Mouse (Mus musculus): Measurements from ENCODE around the gene Slc10a6.

Gene Slc10a6

DNA sequence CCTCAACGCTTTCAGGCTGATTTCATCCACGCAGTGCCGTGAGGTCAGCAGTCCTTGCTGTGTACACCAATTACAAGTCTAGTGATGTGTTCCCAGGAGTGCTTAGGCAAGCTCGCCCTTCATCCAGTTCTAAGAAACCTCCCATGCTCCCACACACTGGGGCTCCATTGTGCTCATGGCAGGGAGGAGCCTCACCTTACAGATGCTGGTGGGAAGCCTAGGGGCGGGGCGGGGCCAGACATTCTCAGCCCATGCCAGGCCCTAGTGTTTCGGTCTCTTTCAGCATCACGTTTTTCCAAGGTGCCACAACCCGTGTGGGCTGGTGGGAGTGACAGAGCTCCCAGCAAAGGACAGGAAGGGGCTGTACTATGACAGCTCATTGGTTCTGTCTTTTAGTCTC lies 12.0 kb downstream of the Slc10a6 start:
- DNase-seq (ENCODE audit: low spot score in 2 of 2) = no peak

DNA sequence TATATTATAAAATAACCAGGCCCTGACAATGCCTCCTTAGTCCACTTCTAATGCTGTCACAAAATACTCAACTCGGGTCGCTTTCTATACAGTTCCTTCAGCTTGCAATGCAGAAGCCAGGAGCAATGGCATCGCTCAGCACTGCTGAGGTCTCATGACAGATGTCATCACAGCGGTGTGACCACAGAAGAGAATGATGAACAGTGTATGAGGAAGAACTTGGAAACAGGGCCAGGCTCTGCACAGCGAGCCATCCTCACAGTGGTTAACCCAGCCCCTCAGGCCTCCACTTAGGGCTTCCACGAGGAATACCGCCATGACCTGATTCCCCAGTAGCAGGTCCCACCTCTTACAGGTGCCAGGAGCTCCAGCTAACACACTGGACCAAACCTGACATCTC lies 14.8 kb downstream of the Slc10a6 start:
- DNase-seq (ENCODE audit: low spot score in 2 of 2) = no peak

DNA sequence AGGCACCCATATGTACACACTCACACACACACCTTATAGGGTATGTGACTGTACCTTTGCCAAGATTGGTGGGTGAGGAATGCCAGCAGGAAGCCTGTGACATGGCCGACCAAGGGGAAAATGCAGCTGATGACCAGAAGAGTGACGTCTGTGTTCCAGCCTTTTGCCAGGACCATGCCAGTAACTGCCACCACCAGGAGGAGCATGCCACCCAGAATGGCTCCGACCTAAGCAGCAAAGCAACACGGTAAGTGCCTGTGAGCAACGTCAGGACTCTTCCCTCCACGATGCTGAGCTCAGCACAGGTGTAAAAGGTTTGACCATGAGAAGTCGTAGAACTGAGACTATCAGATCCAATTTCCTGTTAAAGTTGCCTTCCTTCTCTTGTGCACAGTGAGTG lies 16.9 kb downstream of the Slc10a6 start:
- no peak for DNase-seq (ENCODE audit: low spot score in 2 of 2)

DNA sequence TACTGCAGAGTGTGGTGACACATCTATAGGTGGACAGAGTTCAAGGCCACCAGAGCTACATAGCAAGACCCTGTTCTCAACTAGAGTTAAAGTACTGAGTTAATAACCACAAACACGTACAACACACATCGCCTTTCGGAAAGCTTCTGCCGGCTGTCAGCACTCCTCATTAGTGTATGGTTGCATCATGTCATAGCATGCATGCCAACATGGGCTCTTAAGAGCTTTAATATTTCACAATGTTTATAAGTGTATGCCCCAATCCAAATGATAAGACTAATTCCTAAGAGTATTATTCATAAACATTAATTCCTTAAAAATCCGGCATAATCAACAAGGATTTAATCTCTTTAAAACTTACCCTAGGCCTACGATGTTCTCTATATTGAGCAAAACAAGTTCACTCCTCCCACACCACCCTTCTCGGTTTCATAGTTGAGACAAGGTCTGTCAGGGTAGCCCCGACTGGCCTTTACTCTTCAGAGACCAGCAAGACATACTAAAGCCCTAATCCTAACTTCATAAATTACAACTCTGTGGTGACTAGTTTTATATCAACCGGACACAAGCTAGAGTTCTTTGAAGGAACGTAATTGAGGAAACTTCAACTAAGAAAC lies 18.2 kb downstream of the Slc10a6 start:
- DNase-seq (ENCODE audit: low spot score in 2 of 2) = no peak

DNA sequence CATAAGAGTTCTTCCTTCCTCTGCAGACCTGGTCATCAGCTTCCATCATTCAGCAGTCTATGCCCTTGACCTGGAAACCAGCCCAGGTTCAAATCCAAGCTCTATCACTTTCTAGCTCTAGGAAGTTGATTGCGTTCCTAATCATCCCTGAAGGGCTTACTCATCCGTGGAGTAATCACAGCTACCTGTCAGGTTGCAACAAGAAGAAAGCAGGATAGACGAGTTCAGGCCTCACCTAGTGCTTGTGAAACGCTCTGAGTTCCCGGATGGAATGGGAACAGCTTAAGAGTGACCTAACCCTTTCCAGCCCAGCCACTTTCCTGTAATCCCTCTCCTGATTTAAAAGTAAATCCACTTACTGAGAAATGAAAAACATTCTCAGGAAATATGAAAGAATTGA lies 19.1 kb downstream of the Slc10a6 start:
- no peak for DNase-seq (ENCODE audit: low spot score in 2 of 2)

DNA sequence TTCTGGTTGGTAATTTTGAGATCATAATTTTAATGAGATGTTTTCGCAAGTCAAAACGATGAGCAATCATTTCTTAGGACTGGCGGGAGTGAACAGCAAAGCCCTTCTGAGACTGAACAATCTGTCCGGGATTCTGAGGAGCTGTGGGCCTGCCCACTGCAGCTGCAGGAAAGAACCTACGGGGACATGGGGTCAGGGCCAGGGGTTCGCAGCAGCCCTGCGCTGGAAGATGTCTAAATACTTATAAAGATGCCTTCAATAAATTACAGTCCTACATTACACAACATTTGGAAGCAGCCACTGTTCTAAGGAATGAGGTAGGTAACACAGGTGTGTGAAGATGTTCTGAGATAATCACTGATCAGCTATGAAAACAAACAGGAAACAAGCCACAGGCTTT lies 23.5 kb downstream of the Slc10a6 start:
- no peak for DNase-seq (ENCODE audit: low spot score in 2 of 2)

DNA sequence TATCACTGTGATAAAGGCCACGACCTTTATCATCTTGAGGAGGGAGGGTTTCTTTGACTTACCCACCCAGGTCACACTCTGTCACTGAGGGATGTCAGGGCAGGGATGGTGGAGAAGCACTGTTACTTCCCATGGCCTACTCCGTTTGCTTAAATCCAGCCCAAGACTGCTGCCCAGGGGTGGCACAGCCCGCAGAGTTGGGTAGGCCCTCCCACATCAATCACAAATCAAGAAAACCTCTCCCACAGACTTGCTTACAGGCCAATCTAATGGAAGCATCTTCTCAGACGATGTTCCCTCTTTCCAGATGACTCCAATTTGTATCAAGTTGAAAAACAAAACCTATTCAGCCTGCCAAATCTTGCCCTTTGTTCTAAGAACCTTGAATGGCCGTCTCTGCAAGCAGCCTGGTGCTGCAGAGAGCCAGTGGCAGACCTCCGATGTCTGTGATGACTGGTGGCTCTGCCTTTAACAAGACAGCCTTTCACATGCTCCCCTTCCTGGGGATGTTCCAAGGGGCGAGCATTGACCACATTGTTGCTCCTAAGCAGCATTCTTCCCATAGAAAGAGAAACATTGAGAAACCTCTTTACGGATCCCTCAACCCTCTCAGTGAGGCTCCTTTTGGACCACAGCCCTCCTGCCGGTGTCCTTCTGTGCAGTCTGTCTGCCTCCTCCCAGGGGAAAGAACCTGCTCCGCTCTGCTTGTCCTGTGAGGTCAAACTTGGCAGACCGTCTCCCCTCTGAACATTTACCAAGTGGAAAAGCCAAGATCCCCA lies 25.9 kb downstream of the Slc10a6 start:
- no peak for DNase-seq (ENCODE audit: low spot score in 2 of 2)

DNA sequence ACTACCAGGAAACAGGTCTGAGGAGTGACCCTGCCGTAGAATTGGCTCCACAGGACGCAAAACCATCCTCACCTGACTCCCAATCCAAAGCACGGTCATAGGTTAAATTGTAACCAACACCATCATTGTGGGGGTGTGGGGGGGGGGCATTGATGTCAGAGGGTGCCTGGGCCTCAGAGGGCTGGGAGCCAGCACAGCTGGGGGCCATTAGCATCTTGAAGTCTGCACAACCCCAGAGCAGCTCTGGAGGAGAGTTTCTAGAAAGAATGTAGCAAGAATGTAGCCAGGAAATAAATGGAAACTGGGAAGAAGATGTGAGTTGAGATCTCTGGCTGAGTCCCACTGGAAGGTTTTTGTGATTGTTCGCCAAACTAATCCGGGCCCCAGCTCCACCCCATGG lies 30.3 kb downstream of the Slc10a6 start:
- no peak for DNase-seq (ENCODE audit: low spot score in 2 of 2)

DNA sequence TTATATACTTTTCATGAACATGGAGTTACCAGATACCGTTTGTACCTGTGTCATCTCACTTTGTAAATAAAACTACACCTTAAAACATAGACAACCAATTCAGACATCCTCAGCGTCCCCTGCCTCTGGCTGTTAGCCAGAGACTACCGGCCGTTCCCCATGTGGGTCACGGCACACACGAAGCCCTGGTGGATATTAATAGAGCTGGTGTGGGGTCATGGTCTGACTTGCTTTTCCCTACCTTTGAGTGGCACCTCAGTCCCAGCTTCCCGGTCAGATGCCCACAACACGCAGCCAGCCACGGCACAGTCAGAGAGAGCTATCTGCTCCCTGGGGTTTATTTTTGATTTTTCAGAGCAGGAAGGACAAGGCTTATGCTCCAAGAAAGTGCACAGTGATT lies 30.9 kb downstream of the Slc10a6 start:
- DNase-seq (ENCODE audit: low spot score in 2 of 2) = no peak

DNA sequence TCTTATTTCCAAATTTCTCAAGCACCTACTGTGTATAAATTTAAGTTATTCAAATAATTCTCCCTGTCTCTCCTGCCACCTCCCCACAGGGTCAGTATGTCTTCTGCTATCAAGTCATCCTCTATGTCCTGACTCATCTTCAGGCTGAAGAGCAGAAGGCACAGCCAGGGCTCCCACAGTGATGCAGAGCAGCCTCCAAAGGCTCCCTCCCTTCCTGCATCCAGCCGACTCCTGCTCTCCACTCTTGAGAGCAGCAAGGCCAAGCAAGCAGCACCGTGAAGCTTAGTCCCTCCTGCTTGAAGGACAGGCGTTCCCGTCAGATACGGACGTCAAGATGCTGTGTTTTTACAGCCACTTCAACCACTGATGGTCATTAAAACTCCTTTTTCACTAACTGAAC lies 31.6 kb downstream of the Slc10a6 start:
- no peak for DNase-seq (ENCODE audit: low spot score in 2 of 2)

DNA sequence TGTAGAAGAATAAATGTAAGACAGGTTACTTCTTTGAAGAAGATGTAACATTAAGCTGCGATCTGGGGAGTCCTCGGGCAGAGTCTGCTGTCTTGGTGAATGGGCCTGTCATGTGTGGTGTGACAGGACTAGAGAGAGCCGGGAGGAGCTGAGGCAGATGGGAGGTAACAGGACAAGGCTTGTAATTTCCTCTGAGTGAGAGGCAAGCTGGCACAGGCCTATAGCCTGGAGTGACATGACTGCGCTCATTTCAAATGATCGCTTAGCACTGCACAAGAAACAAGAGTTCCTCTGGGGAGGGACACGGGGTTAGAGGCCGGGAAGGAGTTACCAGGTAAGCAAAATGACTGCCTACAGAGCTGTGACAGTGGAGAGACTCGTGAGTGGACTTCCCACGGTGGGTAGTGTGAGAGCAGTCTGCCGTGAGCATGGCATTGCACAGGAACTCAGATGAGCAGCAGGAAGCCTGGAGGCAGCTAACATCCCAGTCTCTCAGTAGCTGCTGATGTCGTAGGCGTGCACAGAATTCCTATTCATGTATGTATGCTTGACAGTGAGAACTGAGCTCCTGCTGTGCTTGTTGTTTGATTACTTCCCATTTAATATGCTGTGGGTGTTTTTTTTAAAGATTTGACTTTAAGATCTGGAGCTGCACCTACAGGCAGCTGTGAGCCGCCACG lies 32.6 kb downstream of the Slc10a6 start:
- no peak for DNase-seq (ENCODE audit: low spot score in 2 of 2)

DNA sequence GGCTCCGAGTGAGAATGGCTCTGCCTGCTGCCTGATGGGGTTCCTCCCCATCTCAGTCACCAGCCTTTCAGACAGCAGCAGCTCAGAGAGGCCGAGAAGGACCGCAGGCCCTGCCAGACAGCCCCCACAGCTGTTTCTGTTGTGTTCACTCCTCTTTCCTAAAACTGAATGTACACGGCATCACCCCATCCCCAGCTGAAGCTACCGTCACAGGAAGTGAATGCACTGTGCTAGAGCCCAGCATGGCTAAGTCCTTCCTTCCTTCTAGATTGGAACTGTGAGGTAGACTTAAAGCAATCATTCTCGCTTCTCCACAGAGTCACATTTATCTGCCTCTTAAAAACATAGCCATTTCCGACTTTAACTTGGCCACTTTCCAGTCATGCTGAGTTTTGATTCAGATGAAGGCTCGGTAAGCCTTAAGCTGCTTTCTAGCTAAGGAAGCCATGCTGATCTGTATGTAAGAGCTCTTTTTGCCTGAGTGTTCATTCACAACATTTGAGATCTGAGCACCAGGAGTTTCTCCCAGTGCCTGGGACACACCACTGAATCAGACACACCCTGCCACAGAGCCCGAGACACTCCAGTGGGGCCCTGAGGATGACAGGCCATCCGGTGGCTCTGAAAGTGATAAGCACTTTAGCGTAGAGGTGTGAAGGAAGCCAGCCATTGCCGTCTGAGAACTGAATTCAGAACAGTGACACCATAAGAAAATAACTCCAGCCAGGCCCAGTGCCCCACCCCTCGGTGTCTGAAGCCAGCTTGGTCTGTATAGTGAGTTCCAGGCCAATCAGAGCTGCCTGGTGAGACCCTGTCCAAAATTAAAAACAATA lies 33.6 kb downstream of the Slc10a6 start:
- DNase-seq (ENCODE audit: low spot score in 2 of 2) = no peak

DNA sequence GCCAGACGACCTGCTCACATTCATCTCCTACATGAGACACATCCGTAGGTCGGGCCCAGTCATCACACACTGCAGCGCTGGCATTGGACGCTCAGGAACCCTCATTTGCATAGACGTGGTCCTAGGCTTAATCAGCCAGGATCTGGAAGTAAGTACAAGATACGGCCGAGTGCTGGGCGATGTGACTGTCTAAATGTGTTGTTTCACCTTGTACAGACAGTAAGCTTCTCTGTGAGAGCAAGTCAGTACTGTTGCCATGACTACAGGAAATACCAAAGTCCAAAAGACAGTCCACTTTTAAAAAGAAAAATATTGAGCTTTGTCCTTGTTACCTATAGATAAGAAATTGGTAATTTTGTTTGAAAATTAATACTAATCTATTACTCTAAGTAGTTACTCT lies 35.6 kb downstream of the Slc10a6 start:
- no peak for DNase-seq (ENCODE audit: low spot score in 2 of 2)

DNA sequence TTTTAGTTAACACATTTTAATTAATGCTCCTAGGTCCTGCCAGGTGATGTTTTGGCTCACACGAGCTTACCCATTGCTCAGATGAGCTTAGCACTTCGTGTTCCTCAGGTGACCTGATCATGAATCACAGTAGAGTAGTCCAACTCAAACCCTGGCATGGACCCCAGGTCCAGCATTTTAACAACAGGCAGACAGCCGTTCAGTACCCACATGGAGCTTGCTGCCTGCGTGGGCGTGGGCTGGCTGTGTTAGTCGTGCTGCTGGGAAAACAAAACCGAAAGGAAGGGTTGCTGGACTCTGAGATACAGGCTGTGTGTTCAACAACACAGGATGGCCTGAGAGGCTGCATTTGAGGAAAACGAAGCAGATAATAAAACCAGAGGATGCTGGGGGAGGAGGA lies 36.5 kb downstream of the Slc10a6 start:
- no peak for DNase-seq (ENCODE audit: low spot score in 2 of 2)

DNA sequence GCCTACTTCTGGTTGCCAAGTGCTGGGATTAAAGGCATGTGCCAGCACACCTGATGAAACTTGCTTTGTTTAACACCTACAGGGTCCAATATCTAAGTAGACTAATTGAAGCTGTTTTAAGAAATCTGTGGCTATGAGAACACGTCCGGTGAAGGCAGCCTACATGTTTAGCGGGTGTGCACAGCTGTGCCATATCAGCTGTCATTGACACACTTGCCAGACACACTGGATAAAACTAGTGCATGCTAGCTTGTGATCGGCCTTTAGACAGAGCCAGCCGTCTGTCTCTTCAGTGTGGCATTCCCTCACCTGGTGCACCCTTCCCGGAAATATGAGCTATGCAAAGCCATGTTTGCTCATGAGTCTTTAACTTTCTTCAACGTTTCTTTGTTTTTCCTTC lies 37.4 kb downstream of the Slc10a6 start:
- DNase-seq (ENCODE audit: low spot score in 2 of 2) = no peak

DNA sequence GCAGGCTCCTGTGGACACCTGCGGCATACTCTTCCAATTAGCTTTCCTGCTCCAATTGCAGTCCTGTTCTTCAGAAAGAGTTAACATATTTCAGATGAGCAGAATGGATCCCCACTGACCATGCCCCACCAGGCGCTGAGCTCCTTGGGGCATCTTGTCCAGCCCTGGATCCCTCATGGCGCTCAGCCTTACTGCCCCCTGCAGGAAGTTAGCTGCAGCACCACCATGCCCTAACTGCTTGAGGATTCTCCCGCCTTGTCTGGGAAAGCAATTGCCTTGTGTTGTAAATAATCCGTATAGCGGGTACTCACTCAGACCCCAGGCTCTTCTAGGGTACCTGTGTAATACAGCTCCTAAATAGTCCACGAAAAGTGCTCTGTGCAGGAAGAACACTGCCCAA lies 42.0 kb downstream of the Slc10a6 start:
- no peak for DNase-seq (ENCODE audit: low spot score in 2 of 2)

DNA sequence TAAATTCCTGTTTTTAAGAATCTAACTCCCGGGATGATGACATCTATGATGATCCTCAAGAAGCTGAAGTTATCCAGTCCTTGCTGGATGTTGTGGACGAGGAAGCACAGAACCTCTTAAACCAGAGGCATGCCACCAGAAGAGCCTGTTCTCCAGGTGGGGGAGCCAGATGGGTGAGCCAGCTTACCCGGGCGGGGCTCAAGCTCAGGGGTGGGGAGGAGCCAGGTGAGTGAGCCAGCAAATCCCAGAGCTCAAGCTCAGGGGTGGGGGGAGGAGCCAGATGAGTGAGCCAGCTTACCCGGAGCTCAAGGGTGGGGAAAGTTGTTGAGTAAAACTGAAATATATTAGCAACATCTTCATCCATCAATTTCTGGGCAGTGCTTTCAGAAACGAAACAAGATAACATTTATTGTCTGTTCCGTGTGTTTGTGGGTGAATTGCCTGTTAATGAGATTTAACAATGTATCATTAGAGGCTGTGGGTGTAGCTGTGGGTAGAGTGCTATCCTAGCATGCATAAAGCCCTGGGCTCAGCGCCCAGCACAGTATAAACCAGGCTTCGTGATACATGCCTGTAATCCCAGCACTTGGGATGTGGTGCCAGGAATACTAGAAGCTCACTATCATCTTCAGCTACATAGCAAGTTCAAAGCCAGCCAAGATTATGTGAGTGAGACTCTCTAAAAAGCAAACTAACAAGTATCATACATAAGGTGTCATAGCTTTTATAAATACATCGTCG lies 49.4 kb downstream of the Slc10a6 start:
- no peak for DNase-seq (ENCODE audit: low spot score in 2 of 2)

DNA sequence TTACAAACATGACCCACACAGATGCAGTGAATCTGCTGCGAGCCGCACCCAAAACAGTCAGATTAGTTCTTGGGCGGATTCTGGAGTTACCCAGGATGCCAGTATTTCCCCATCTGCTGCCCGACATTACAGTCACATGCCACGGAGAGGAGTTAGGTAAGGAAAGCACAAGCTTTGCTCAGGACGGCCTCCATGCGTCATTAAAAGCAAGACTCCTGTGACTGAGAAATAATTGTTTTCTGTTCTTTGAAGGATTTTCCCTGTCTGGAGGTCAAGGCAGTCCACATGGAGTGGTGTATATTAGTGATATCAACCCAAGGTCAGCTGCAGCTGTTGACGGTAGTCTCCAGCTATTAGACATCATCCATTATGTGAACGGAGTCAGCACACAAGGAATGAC lies 59.8 kb downstream of the Slc10a6 start:
- DNase-seq (ENCODE audit: low spot score in 2 of 2) = no peak

DNA sequence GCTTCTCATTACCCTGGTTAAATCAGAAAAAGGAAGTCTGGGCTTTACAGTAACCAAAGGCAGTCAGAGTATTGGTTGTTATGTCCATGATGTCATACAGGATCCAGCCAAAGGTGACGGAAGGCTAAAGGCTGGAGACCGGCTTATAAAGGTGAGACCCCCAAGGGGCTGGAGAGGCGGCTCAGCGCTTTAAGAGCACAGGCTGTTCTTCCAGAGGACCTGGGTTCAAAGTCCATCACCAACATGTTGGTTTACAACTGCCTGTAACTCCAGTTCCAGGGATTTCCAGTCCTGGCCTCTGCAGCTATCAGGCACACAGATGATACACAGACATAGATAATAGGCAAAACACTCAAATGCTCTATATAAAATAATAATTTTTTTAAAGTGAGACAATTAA lies 61.2 kb downstream of the Slc10a6 start:
- DNase-seq (ENCODE audit: low spot score in 2 of 2) = no peak

DNA sequence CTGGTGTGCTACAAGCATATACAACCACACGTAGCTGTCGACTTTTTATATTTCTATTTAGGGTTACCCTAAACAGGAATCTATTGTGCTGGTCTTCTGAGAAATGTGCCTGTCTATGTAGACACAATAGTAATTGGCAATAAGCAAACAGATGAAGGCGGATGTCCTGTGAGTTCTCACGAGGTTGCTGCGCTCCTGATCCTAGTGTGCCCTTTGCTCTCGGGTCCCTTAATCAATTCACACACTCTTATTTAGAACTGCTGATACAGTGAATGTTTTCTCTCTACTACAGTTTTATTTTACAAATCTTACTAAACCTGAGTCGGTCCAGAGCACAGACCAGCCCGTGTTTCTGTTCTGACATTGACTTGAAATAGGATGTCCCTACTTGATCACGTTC lies 68.7 kb downstream of the Slc10a6 start:
- no peak for DNase-seq (ENCODE audit: low spot score in 2 of 2)
